Mouse (Mus musculus) embryonic fibroblast, embryonic 13.5 days (primary cell): ENCODE results near the gene Anxa4.

Experiments
- CTCF ChIP-seq: IDR thresholded peaks from 2 replicates; pipeline ENCODE4 v1.5.1; 2011; ENCODE audit warnings: mild to moderate bottlenecking, control low read depth, low read length, moderate library complexity, borderline replicate concordance; ENCODE audit not compliant: insufficient read depth
- POLR2A ChIP-seq: IDR thresholded peaks from 2 replicates; pipeline ENCODE4 v1.6.1; 2011; ENCODE audit warnings: low read depth, mild to moderate bottlenecking, control low read depth, low read length, moderate library complexity

DNA sequence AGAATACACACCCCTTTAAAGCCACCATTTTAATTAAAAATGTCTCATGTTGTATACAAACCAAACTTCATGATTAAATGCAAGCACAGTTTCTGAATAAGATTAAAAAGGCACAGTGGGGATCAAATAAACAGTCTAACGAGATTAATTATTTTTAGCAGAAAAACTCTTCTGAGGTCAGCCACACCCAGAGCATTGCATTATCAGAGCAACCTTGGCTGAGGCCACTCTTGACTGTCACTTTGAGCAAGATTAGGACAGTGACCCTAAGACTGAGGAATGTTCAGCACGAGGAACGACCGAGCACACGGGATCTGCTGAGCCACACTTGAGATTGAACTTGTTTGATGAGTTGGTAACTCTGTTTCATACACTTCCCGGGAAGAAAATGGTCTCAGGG lies 56.6 kb downstream of the Anxa4 start:
- TF ChIP-seq POLR2A: no peak
- TF ChIP-seq CTCF: no peak
